In the genomic region with DNA sequence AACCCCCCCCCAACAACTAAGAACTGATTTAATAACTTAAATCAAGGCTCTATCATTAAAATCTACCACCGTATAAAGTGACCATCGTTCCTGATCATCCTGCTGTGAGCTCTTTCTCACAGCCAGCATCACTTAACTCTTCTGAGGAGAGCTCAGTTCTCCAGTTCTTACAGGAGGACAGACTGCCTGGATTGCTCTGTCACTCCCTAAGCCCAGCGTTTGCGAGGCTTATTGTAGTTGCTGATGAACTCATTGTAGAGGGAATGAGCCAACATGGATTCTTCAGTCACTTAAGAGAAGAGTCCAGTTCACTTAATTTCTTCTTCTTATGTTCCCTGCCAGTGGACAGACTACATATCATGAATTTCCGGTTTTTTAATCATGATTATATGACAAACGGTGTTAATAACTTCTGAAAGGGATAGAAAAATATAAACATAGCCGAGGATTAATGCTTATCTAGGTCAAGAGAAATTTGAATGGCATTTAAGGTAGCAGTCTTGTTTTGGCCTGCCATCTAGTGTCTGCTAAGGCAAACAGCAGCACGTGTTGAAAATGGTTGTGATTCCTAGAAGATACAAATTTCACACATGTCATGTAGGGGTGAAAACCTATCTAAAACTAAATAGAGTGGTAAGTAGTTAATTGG, we compare ENCODE assay signal across 8 mouse cellular contexts. TPM values are rescaled to one million over a fixed set of nuclear protein-coding genes. Genes with fewer than 3 reads are reported as not detected.
DNase-seq lines count a peak whose midpoint lies in the region; ATAC-seq and TF ChIP-seq lines count a peak whose summit lies in the region.
"Had no signal": no experiment of that assay in that cellular context is flagged by ENCODE, and none has a peak within 500 bp of the region (broad histone marks: within the 10 kb centered on the region; RNA-seq: fewer than 3 reads in every experiment).

No protein-coding gene starts in this region.

- no peaks in the 10 kb centered on the region for H3K79me2 ChIP-seq in C2C12 (ENCODE audit: control insufficient read depth, insufficient read depth)

- 25% methylated on average over 8 of the region's 8 CpGs for WGBS in kidney, embryonic 15.5 days
- WGBS in forebrain, embryonic 15.5 days = 25% methylated on average over 8 of the region's 8 CpGs

- DNase-seq in kidney, adult 9 months = peak; percentile 65
- peak; percentile 49 for DNase-seq in ES-CJ7 (ENCODE audit: low read depth, low spot score)
- peak; percentile 78 for DNase-seq in naive thymus-derived CD4-positive, alpha-beta T cell, adult 2 months (ENCODE audit: low read depth)
- no peak for DNase-seq in testis, postnatal 10 days (ENCODE audit: low spot score)

- H3ac ChIP-seq in C2C12 (ENCODE audit: control insufficient read depth, insufficient read length, low read depth) = no peak overlapping the region

- peaks cover 4% of the 10 kb centered on the region; the same call in 1 of the 2 replicates for H3K4me1 ChIP-seq in kidney, embryonic 15.5 days
- no peaks in the 10 kb centered on the region for H3K4me1 ChIP-seq in forebrain, embryonic 15.5 days

- no peak overlapping the region for H3K27ac ChIP-seq in kidney, embryonic 15.5 days
- no peak overlapping the region for H3K27ac ChIP-seq in forebrain, embryonic 15.5 days (replicated peaks)
- H3K27ac ChIP-seq: macrophage had no signal

- no peak for ATAC-seq in kidney, embryonic 15.5 days (replicated peaks; ENCODE audit: low FRiP score)
- ATAC-seq in forebrain, embryonic 15.5 days (replicated peaks) = peak; percentile 53; the same call in 1 of the 2 replicates

- H3K79me3 ChIP-seq in C2C12 (ENCODE audit: low read depth) = no peaks in the 10 kb centered on the region

- H3K36me3 ChIP-seq in kidney, embryonic 15.5 days = no peaks in the 10 kb centered on the region
- H3K36me3 ChIP-seq in C2C12 (ENCODE audit: control insufficient read depth, insufficient read depth) = no peaks in the 10 kb centered on the region
- no peaks in the 10 kb centered on the region for H3K36me3 ChIP-seq in forebrain, embryonic 15.5 days

- no peak overlapping the region for H3K9ac ChIP-seq in kidney, embryonic 15.5 days
- no peak overlapping the region for H3K9ac ChIP-seq in forebrain, embryonic 15.5 days (replicated peaks)

- H3K9me3 ChIP-seq in kidney, embryonic 15.5 days (replicated peaks) = no peaks in the 10 kb centered on the region
- H3K9me3 ChIP-seq in forebrain, embryonic 15.5 days = no peaks in the 10 kb centered on the region

- H3K4me2 ChIP-seq in kidney, embryonic 15.5 days = no peak overlapping the region
- no peak overlapping the region for H3K4me2 ChIP-seq in forebrain, embryonic 15.5 days (replicated peaks)

- H3K4me3 ChIP-seq in kidney, embryonic 15.5 days (replicated peaks) = no peak overlapping the region
- H3K4me3 ChIP-seq in C2C12 (ENCODE audit: insufficient read depth, poor library complexity, severe bottlenecking) = no peak overlapping the region
- no peak overlapping the region for H3K4me3 ChIP-seq in forebrain, embryonic 15.5 days

- peak; percentile 25 for TF ChIP-seq CTCF in C2C12 (IDR thresholded peaks at IDR 0.05; ENCODE audit: control insufficient read depth, insufficient read depth, insufficient read length)

- H3K27me3 ChIP-seq in kidney, embryonic 15.5 days = no peaks in the 10 kb centered on the region
- no peaks in the 10 kb centered on the region for H3K27me3 ChIP-seq in C2C12 (ENCODE audit: control insufficient read depth, insufficient read depth, insufficient read length)
- no peaks in the 10 kb centered on the region for H3K27me3 ChIP-seq in forebrain, embryonic 15.5 days

TF ChIP-seq in C2C12, 6 proteins besides CTCF, POLR2A, EP300 and RAD21:
- TF ChIP-seq USF1 (IDR thresholded peaks at IDR 0.05; ENCODE audit: low read depth) = peak; percentile 44
- no peak for TF ChIP-seq MYOD1 (IDR thresholded peaks at IDR 0.05; ENCODE audit: control insufficient read depth, insufficient read length, low read depth)
- TF ChIP-seq MAX (IDR thresholded peaks at IDR 0.05) = peak; percentile 63

RNA-seq across cellular contexts. Expression of gene Hist1h1c, which starts 6.3 kb away (rescaled TPM):
- 24.1 and 27.2 TPM in 2 replicates for polyA plus RNA-seq in kidney, embryonic 15.5 days (2015; fragmentation: Nextera tagmentation; extraction: Ambion mirVana)
- polyA plus RNA-seq in C2C12 (2012; fragmentation: generic; extraction: Trizol) = 45.9 TPM
- polyA plus RNA-seq in forebrain, embryonic 15.5 days (2015; fragmentation: Nextera tagmentation; extraction: Ambion mirVana) = 22.8 and 24.6 TPM in 2 replicates

RNA-seq across cellular contexts. Expression of gene Hist1h3c, which starts 13.1 kb away (rescaled TPM):
- polyA plus RNA-seq in kidney, embryonic 15.5 days (2015; fragmentation: Nextera tagmentation; extraction: Ambion mirVana) = 12.6 and 13.5 TPM in 2 replicates
- polyA plus RNA-seq in C2C12 (2012; fragmentation: generic; extraction: Trizol) = 6.1 TPM
- polyA plus RNA-seq in forebrain, embryonic 15.5 days (2015; fragmentation: Nextera tagmentation; extraction: Ambion mirVana) = 3.9 and 4.1 TPM in 2 replicates
- polyA plus RNA-seq: macrophage had no signal

RNA-seq across cellular contexts. Expression of gene Hist1h2bb, which starts 14.3 kb away (rescaled TPM):
- polyA plus RNA-seq in kidney, embryonic 15.5 days (2015; fragmentation: Nextera tagmentation; extraction: Ambion mirVana) = 3.8 and 4.5 TPM in 2 replicates
- polyA plus RNA-seq in C2C12 (2012; fragmentation: generic; extraction: Trizol) = 2.8 TPM
- polyA plus RNA-seq in forebrain, embryonic 15.5 days (2015; fragmentation: Nextera tagmentation; extraction: Ambion mirVana) = 1.8 and 2.0 TPM in 2 replicates
- polyA plus RNA-seq: macrophage had no signal

RNA-seq across cellular contexts. Expression of gene Hist1h2ab, which starts 18.6 kb away (rescaled TPM):
- polyA plus RNA-seq in kidney, embryonic 15.5 days (2015; fragmentation: Nextera tagmentation; extraction: Ambion mirVana) = 39.2 and 44.8 TPM in 2 replicates
- polyA plus RNA-seq in C2C12 (2012; fragmentation: generic; extraction: Trizol) = 9.3 TPM
- 26.0 and 31.2 TPM in 2 replicates for polyA plus RNA-seq in forebrain, embryonic 15.5 days (2015; fragmentation: Nextera tagmentation; extraction: Ambion mirVana)
- polyA plus RNA-seq: macrophage had no signal

RNA-seq across cellular contexts. Expression of gene Hist1h3b, which starts 19.8 kb away (rescaled TPM):
- 10.8 and 11.3 TPM in 2 replicates for polyA plus RNA-seq in kidney, embryonic 15.5 days (2015; fragmentation: Nextera tagmentation; extraction: Ambion mirVana)
- 2.0 TPM for polyA plus RNA-seq in C2C12 (2012; fragmentation: generic; extraction: Trizol)
- polyA plus RNA-seq in forebrain, embryonic 15.5 days (2015; fragmentation: Nextera tagmentation; extraction: Ambion mirVana) = 7.9 and 11.7 TPM in 2 replicates
- polyA plus RNA-seq: macrophage had no signal
